Mouse (Mus musculus): ENCODE measurements around the gene Hist1h2bh.
"Not testable (repeated sequence)": the region's sequence is repeated elsewhere in the genome, so short reads cannot be mapped to it uniquely, and the experiment has no call there.

GRCm38 (mm10) chr13:23544787-23545120, 1.6 kb upstream of the Hist1h2bh start:
- TF ChIP-seq CTCF (IDR thresholded peaks at IDR 0.05; ENCODE audit: low read depth, low read length); POLR2A (IDR thresholded peaks at IDR 0.05; ENCODE audit: extremely low read depth, insufficient read depth, low read length): not testable (repeated sequence)
